Comparison of ENCODE assay signal across 18 mouse cellular contexts in genomic region chr4:153885836-153886235, GRCm38 (mm10).
DNase-seq lines count a peak whose midpoint lies in the region; TF ChIP-seq lines count a peak whose summit lies in the region.
"Had no signal": no experiment of that assay in that cellular context is flagged by ENCODE, and none has a peak within 500 bp of the region (broad histone marks: within the 10 kb centered on the region; RNA-seq: fewer than 3 reads in every experiment).

No protein-coding gene starts in this region.

- no peak overlapping the region for H3K4me3 ChIP-seq in layer of hippocampus, adult 2 months
- H3K4me3 ChIP-seq: intestine, embryonic 15.5 days; kidney, embryonic 15.5 days; neural tube, embryonic 13.5 days had no signal

- no peak overlapping the region for H3K27ac ChIP-seq in layer of hippocampus, adult 2 months
- H3K27ac ChIP-seq: intestine, embryonic 15.5 days; kidney, embryonic 15.5 days; neural tube, embryonic 13.5 days; stomach, postnatal 0 days had no signal

- TF ChIP-seq CTCF in layer of hippocampus, adult 2 months (conservative IDR thresholded peaks at IDR 0.05): no peak

- DNase-seq in layer of hippocampus, adult 11-12 months (ENCODE audit: low spot score): peak; percentile 13
- no peak for DNase-seq in layer of hippocampus, adult 2 months (ENCODE audit: low spot score in 2 of 2)
- DNase-seq in right cerebral cortex, postnatal 10 days (ENCODE audit: low spot score in 2 of 2): peak; percentile 60 to 63
- no peak for DNase-seq in right cerebral cortex, adult 2 months (ENCODE audit: low spot score in 2 of 2)
- DNase-seq in cerebellum, adult 18-20 months: peak; percentile 16 to 44
- DNase-seq in cerebellum, postnatal 36 days: peak; percentile 57 to 65
- no peak for DNase-seq in heart, adult 11 months
- no peak for DNase-seq in lung, adult 18-20 months
- DNase-seq: adrenal gland, adult 2 months; gastrocnemius, postnatal 14 days; heart, postnatal 10 days; liver; lung, embryonic 14.5 days; thymus, postnatal 14 days had no signal

Comparison
In these comparisons a context has a peak if more than half of its experiments do, and no peak if none do; other contexts are left out.
1. DNase-seq: peak in layer of hippocampus, adult 11-12 months (single experiment), right cerebral cortex, postnatal 10 days (2 of 2), cerebellum, adult 18-20 months (2 of 2) and cerebellum, postnatal 36 days (2 of 2); none in layer of hippocampus, adult 2 months (0 of 2), right cerebral cortex, adult 2 months (0 of 2), heart, adult 11 months (single experiment) and lung, adult 18-20 months (0 of 2).